Mouse (Mus musculus): ENCODE data around the gene Cfh. TPM values are rescaled to one million over a fixed set of nuclear protein-coding genes. Genes with fewer than 3 reads are reported as not detected.

Cfh gene
- polyA plus RNA-seq, 1 experiment from 2014 or later, result 4.2 TPM

DNA sequence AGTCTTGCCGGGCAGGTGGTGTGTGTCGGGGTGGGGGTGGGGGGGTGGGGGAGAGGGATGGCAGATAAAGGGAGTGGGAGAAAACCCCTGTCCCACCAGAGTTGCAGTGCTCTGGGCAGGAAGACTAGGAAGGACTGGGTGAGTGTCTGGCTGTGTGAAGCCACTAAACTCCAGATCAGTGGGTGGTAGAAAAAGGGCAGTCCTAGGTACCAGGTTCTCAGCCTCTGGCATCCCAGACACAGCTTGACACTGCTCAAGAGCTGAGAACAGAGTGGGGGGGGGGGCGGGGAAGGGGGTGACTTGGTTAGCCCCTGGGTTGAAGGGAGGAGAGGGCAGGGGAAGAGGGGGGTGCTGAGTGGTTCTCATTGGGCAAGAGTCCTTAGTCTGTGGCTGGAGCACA lies 24.6 kb downstream of the Cfh start:
- Histone ChIP-seq H3K9me3 (ENCODE audit: control insufficient read depth, low read length) (no peaks in the 10 kb centered on the region), H3K36me3 (ENCODE audit: control insufficient read depth, insufficient read depth, low read length) (no peaks in the 10 kb centered on the region), H3K4me1 (replicated peaks; ENCODE audit: control insufficient read depth, insufficient read depth, low read length) (no peaks in the 10 kb centered on the region), H3K4me3 (ENCODE audit: low read depth, low read length) (no peak overlapping the region), H3K27ac (ENCODE audit: low read depth, low read length) (no peak overlapping the region), H3K4me2 (replicated peaks; ENCODE audit: low read depth, low read length) (no peak overlapping the region), H3K9ac (ENCODE audit: low read depth, low read length) (no peak overlapping the region), H3K27me3 (ENCODE audit: control insufficient read depth, insufficient read depth, low read length) (no peaks in the 10 kb centered on the region)
- DNase-seq (ENCODE audit: low spot score), result no peak
- 59% methylated on average over 3 of the region's 3 CpGs for WGBS
- ATAC-seq (ENCODE audit: low FRiP score), result 0 out of 2 replicates have a peak, but pooled peaks have one; percentile 46

DNA sequence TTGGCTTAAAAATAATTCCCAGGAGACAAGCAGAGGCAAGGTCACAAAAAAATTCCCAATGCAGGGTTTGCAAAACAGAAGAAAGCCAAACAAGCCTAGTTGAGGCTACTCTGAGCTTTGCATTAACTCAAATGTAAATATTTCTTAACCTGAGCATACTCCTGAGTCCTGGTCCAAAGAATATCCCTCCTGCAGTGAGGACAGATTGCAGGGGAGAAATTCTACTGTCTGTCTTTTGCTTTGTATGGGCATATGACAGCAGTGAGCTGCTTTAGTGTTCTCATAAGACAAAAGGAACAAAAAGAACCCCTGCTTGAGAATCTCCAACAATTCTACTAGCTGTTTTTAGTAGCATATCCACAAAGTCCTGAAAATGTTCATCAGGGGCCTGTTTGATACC lies 114.1 kb downstream of the Cfh start:
- ATAC-seq (ENCODE audit: low FRiP score) (no peak), DNase-seq (ENCODE audit: low spot score) (no peak)
- Histone ChIP-seq H3K4me3 (ENCODE audit: low read depth, low read length) (no peak overlapping the region), H3K27ac (ENCODE audit: low read depth, low read length) (no peak overlapping the region), H3K4me1 (replicated peaks; ENCODE audit: control insufficient read depth, insufficient read depth, low read length) (no peaks in the 10 kb centered on the region), H3K9me3 (ENCODE audit: control insufficient read depth, low read length) (no peaks in the 10 kb centered on the region), H3K9ac (ENCODE audit: low read depth, low read length) (no peak overlapping the region), H3K36me3 (ENCODE audit: control insufficient read depth, insufficient read depth, low read length) (no peaks in the 10 kb centered on the region), H3K4me2 (replicated peaks; ENCODE audit: low read depth, low read length) (no peak overlapping the region), H3K27me3 (ENCODE audit: control insufficient read depth, insufficient read depth, low read length) (no peaks in the 10 kb centered on the region)

Other genes with a start within 250 kb of the Cfh start
- 1.5 and 1.6 TPM in 2 replicates for gene Kcnt2, start 62.4 kb upstream of the Cfh start, polyA plus RNA-seq (2014; fragmentation: Nextera tagmentation; extraction: Ambion mirVana)